Mouse (Mus musculus) thymus, postnatal 10 days (tissue): ENCODE measurements around the gene Mettl2.
A peak's percentile ranks its signal among the peaks of the same experiment; 100 is the strongest.

Source experiments
- DNase-seq, 2 experiments: peaks; one replicate each; pipeline ENCODE4 v3.0.0; 2021; ENCODE audit warnings: low spot score in 2 of 2

The Mettl2 gene

DNA sequence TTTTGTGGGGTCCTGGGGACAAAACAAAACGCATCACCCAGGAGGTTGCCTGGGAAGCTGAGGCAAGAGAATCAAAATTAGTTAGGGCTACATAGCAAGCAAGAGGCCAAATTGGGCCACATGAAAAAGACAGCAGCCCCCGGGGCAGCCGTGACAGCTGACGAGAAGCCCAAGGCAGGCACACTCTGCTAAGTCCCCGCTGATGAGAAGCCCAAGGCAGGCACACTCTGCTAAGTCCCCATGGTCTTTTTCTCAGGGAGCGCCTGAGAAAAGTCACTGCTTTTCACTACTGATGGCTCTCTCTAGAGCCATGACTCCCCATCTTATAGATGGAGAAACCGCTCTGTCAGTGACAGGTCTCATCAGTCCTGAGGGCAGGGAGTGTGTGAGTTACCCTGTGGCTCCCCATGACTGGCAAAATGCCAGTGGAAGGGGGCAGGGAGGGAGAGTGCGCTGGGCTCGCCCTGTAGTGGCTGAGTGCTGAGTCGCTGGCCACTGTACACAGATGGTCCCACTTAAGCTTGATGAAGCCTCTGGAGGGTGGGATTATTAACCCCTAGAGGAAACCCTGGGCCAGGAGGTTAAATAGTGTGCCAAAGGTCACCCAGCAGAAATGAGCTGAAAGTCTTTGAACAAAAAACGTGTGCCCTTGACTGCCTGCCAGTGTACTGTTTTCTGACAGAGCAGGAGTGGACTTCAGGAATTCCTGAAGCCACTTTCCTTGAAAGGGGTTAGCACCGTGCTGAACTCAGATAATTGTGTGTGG is 27.0 kb downstream of the Mettl2 start:
- no peak for DNase-seq

DNA sequence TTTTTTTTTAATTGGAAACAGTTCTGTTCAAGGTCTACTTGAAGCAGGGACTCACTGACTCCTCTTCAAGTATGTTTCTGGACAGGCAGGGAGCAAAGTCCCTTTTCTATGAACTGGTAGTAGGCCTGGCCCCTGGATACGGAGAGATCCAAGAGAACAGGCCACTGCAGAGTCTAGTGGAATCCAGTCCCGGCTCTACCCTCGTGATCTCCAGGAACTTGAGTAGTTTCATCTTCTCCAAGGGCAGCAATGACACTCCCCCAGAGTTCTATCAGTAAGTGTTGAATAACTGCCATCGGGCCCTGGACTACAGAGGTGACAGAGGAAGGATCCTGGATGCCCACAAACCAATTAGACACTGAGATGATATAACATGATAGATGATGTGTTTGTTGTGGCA is 29.7 kb downstream of the Mettl2 start:
- DNase-seq, result no peak

DNA sequence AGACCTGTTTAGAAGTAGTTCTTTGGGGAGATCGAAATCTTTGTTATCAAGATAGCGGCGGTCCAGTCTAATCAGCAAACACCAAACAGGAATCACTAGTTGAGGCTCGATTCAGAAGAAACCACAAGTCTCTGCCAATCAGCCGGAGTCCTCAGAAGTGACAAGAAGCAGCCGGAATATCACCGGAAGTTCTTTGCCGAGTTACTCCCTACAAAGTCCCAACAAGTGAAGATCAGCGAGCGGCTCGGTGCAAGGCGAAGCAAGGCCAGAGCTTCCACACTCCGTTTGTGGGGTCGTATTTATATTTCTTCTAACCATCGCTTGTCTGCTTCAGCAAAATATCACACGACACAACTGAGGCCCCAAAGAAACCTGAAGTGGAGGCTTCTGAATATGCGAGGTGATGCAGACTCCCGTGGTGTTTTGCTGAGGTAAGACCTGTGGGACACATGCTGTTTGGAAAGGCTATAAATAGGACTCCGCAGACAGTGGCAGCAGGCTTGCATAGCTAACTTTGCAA is 30.6 kb downstream of the Mettl2 start:
- no peak for DNase-seq

DNA sequence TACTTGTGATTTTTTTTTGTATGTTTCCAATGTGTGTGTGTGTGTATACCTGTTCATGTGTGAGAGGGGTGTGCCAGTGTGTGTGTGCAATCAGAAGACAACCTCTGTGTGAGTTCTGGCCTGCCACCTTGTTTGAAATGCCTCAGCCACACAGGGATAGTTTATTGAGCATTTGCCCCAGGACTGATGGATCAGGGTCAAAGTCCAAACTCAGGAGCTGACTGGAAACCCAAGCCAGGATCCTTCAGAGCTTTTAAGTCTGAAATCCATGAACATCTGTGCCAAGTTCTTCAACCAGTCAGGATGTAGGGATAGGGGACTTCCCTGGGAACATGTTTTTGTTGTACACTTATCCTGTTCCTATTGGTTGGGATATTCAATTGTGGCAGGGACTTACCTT is 31.8 kb downstream of the Mettl2 start:
- DNase-seq, result no peak

DNA sequence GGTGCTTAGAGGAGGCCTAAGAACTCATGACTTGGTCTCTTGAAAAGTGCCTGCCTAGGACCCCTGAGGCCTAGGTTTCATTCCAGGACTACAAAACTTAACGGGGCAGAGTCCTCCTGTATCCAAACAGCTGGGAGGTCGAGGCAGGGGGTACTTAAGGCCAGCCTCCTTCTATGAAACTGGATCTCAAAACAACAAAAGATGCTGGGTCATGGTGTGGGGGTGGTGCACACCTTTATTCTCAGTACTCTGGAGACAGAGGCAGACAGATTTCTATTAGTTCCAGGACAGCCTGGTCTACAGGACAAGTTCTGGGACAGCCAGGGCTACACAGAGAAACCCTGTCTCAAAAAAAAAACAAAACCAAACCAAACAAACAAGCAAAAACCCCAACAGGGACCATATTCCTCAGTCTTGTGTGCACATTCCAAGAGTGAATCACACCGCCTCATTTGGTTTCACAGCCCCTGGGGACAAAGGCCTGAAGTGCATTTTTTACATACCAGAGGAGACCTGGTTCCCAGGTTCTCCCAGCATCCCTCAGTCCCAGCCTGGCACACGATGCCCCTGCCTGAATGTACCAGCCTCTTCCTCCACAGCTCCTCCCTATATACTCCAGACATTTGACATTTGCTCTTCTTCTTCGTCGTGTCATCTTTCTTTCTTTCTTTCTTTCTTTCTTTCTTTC is 33.6 kb downstream of the Mettl2 start:
- no peak for DNase-seq

DNA sequence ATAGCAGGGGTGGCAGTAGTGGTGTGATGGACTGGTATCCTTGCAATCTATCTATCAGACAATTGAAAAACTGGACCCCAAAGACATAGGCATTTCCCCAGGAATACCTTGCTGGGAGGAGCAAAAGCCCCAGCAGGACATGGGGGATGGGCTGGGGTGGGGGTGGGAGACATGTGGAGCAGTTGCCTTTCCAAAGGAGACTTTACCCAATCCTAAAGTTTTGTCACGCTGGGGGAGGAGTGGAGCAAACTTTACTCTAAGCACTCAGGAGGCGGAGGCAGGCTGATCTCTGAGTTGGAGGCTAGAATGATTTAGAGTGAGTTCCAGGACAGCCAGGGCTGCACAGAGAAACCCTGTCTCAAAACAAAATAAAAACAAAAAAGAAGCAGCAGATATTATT is 35.2 kb downstream of the Mettl2 start:
- no peak for DNase-seq

DNA sequence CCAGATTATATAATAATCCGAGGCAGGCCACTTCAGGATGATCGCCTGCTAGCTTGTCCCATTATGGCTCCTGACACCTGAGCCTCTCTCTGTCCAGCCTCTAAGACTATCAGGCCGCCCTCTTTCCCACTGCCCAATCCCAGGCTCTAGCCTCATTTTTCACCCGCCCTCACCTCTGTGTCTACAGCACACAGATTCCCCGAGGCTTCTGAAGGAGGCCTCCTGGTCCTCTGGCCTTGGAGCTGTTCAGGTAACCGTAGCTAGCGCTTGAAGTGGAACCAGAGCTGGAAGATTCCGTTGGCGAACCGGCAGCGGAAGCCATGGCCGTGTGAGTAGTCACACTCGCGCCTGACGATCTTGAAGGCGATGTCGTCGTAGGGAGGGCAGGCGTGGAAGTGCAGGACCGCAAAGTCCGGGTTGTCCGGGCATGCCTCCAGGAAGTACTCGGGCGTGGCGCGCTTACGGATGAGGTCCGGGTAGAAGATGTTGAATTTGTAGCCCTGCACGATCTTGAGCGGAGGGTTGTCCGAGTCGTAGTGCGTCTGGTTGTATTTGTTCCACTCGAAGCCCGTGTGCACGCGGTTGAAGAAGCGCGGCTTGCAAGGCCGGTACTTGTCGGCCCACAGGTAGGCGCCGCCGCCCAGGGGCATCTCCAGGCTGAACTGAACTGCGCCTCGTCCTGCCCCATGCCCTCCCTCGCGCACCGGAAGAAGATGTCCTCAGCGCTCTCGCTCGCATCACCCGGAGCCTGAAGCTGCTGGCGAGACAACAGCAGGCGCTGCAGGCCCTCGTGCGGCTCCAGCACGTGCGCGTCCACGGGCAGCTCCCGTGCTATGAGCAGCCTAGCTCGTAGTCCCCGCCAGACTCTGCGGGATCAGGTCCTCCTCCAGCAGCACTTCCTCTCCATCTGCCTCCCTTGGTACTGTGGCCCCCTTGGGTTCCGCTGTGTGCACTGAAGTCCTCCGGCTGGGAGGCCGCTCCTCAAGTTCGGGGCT is 38.6 kb downstream of the Mettl2 start:
- no peak for DNase-seq

DNA sequence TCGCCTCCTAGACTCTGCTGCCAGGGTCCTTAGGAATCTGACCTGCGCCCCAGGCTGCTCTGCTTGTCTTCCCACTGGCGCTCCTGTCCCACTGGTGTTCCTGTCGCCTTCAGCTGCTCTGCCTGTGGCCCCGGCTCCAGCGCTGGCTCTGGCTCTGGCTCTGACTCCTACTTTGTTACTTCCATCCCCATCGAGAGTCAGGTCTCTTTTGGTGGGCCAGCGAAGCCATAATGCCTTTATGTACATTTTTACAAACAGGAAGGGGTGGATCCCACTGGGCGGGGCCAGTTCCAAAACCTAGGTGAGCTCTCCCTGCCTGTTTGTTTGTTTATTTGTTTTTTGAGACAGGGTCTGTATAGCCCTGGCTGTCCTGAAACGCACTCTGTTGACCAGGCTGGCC is 40.6 kb downstream of the Mettl2 start:
- no peak for DNase-seq

DNA sequence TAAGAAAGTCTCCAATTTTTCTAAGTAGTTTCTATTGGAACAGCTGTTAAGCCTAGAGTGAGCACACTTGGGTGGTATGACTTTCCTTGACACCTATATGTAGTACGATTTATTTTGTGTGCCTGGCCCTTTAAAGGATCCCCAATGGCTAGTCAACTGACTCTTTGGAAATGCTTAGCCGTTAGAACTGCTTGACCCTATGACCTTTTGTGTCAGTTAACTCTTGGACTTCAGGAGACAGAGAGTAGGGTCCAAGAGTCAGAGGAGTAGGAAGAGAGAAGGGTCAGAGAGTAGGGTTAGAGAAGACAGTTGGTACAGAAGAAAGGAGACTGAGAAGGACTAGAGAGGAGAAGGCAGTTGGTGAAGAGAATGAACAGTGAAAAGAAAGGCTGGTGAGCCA is 52.3 kb downstream of the Mettl2 start, which contains the start of gene Tlk2:
Gene Tlk2, plus strand, starts transcription at position 292 of the 400 bp plus-strand sequence.
- DNase-seq, result no peak

DNA sequence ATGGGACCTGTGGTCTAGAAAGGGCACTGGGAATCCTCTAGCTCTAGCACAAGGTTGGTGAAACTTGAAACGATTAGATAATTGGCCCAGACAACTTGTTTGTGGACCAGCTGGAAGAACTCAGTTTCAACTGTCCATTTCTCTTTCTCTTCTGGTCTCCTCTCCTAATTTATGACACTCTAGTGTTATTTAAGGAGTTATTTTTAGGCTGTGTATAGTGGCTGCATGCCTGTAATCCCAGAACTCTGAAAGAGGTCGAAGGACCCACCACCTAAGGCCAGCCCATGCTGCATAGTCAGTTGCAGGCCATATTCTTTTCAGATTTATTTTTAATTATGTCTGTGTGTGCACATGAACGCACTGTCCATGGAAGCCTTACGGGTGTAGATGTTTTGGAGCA is 53.3 kb downstream of the Mettl2 start:
- no peak for DNase-seq

DNA sequence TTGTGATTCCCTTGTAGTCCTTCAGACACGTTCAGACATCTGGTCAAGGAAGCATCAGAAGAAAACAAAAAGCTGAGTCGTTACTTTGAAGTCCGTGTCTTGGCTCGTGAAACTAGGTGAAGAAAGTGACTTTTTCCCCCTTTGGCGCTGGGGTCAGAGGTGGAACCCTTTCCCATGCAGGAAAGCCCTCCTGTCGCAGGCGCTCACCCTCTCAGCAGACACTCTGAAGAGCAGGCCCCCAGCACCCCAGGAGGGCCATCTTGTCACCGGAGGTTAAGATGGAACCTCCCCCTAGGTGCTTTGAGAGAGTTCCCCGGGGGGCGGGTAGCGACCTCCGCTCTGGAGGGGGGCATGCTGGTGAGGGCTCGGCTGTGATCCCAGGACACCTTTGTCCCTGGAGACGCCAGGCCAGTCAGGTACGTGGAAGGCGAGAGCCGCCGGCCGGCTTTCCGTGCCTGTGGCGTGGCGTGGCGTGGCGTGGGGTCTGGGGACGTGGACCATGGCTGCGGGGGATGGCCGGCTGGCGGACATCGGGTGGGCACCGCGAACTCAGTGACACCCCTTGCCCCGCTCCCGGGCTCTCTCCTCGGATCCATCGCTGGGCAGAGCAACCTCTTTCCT is 54.4 kb downstream of the Mettl2 start:
- DNase-seq, result peak; percentile 63 to 72

DNA sequence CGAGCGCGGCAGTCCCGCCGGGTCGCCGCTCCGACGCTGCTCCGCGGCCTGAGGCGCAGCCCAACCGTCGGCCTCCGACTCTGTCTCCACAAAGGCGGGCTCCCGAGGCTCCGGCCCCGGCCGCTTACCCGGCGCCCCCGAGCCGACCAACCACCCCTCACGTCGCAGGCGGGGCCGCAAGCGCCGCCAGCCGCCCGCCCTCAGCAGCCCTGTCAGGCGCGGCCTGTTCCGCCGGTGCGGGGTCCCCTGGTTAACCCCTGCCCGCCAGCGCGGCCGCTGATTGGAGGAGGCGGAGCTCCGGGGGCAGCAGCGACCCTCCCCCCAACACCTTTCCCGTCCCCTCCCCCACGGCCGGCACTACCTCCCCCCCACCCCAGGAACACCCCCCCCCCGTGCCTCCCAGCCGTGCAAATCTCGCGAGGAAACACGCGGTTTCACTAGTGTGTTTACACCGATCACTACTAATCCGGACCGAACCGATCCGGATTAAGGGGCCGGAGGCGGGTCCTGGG is 55.0 kb downstream of the Mettl2 start:
- DNase-seq, result peak; percentile 97 to 98

DNA sequence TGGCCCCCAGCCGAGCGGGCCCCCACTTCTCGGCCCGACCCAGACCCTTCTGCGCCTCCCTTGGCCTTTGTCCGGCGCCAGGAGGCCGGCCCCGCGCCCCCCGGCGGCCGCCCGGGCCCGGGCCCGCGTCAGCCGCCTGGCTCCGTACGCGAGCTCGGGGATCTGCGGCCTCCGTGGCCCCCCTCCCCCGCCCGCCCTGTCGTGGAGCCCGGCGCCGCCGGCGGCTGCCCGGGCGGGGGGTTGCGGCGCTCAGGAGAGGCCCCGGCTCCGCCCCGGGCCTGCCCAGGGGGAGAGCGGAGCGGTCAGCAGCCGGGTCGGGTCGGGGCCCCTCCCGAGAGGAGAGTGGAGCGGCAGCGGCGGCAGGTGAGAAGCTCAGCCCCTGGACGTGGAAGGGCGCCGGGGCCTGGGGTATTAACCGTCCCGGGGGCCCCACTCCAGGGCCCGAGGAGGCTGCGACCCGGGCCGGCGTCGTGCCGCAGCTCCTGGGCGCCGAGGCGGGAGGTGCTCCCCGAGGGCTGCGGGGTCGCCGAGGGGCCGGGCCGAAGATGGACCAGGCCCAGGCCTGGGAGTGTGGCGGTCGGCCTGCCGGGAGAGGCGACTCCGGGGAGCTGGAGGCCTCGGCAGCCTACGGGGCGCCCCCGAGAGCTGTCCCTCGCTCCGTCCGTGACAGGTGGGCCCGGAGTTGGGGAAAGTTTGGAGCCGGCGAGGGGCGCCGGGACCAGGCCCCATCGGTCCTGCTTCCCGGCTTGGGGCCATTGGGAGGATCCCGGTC is 55.6 kb downstream of the Mettl2 start:
- peak; percentile 46 to 49 for DNase-seq

DNA sequence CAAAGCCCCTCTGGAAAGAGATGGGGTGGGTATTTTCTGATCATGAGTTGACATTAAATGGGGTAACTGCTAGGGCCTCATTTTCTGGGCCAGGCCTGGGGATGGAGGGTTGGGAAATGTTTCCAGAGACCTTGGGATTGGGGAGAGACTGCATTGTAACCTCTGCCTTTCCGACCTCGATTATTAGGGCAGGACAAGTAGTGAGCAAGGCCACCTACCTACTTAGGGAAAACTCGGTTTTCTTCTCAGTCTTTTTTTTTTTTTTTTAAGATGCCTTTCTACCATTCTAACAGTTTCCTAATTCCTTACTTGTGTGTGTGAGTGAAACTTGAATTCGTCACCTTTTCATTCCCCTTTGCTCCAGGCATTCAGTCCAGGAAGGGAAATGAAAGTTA is 56.2 kb downstream of the Mettl2 start:
- no peak for DNase-seq

DNA sequence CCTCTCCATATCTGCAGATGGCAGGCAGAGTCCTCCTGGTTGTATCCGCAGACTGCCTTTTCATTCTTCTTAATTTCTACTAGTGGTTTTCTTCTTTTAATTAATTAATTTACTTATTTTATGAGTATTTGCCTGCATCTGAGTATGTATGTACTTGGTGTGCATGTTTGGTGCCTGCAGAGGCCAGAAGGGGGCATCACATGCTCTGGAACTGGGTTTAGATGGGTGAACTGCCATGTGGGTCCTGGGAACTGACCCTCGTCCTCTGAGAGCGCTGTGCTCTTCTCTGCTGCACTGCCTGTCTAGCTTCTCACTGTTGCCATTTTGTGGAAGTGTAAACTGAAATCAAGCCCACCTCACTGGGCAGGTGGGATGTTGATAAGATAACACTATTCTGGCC is 58.5 kb downstream of the Mettl2 start:
- DNase-seq, result no peak
